Mouse (Mus musculus) thymus, postnatal 4 days (tissue): ENCODE results near the gene Rps15.
A peak's percentile ranks its signal among the peaks of the same experiment; 100 is the strongest.
"Not testable (repeated sequence)": the region's sequence is repeated elsewhere in the genome, so short reads cannot be mapped to it uniquely, and the experiment has no call there.

ENCODE experiments used
- DNase-seq: peaks from one replicate; pipeline ENCODE4 v3.0.0; 2021

Rps15 gene

DNA sequence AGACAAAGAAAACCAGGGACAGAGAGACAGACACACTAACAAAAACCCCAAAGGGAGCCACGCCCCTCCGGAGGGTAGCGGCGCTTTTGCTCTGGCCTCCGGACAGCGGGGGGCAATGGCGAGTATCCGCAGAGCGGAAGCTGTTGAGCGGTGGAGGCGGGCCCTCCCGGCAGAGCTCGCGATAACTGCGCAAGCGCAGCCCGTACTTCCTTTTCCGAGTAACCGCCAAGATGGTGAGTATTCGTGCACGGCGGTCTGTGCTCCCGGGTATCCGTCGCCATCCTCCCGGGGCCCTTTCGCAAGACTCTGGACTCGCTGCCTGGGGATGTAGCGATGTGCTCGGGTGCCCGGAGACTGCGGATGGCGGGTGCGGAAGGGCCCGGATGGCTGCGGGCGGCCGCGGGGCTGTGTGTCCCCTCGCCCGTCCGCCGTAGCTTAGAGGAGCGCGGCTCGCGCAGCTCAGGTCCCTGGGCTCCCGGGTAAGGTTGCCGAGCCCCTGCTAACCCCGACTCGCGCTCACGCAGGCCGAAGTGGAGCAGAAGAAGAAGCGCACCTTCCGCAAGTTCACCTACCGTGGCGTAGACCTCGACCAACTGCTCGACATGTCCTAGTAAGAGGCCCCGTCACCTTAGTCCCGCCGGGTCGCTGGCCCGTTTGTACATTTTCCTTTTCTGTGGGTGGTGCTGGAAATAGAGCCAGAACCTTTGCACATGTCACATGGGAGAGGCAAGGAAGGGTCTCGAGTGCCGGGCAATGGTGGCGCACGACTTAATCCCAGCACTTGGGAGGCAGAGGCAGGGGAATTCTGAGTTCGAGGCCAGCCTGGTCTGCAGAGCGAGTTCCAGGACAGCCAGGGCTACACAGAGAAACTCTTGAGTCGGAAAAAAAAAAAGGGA is at the start of gene Rps15:
TSS of gene Rps15 (plus strand) at position 203 of the 896 bp plus-strand sequence.
- peak; percentile 97 for DNase-seq

DNA sequence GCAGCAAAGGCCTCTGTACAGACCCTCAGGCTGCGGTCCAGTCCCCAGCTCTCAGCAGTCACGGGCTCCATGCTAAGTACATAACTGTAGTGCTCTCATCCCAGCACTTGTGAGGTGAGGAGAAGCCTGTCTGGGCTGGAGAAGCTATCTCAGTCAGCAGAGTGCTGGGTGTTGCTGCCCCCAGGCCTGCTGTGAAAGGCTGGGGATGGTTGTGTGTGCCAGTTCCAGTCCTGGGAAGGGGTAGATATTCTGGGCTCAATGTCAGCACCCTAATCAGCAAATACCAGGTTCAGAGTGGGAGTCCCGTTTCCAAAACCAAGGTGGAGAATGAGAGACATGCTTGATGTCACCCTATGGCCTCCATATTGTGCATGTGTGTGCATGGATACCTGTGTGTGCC is 49.6 kb upstream of the Rps15 start:
- DNase-seq, result no peak

DNA sequence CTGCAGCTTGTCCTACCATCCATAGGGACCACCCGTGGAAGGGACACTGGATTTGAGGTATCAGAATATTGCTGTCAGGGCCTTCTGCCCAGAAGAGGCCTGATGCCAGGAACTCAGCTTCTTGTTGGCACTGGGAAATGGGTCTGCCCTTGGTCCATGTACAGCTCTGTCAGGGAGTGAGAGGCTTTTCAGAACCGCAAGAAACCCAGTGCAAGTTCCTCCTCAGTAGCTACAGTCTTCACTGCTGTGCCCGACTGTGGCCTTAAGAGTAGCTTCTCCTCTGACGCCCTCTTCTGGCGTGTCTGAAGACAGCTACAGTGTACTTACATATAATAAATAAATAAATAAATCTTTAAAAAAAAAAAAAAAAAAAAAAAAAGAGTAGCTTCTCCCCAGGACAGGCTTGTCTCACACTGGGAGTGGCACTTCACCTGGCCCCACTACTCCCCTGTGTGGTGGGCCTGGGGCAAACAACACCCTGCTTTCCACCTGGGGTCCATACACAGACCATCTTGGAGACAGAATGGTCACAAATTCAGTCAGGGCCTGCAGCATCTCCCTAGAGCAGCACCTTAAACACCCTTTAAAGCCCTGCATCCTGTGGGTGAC is 47.4 kb upstream of the Rps15 start:
- peak; percentile 66 for DNase-seq

DNA sequence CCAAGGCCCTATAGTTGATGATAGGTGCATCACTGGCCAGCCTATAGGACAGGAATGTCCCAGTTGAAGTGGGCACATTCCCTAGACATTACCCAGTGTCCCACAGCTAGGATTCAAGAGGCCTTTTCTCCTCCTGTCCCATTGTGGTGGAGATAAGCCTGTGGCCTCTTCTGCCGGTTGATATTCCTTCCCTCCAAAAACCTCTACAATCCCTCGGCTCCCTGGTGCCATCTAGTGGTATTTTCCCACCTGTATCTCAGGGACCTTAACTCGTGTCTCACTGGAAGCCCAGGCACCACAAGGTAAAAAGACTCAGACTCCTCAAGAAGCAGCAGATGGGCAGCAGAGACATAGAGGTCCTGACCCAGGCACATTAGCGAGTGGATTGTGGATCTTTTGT is 46.7 kb upstream of the Rps15 start:
- peak; percentile 85 for DNase-seq

DNA sequence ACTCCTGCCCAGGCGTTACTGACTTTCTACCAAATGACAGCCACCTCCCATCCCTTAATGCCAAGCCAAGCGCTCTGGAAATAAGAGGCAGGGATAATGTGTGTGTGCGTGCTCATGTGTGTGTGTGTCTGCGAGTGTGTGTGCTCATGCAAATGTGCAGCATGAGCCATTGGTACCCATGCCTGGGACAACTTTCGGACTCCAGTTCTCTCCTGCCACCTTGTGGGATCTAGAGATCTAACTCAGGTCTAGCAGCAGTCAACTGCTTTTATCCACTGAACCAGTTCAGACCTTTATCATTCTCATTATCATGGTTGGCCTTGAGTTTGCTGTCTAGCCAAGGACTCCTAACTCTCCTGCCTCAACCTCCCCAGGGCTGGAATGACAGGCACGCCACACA is 44.4 kb upstream of the Rps15 start:
- DNase-seq, result no peak

DNA sequence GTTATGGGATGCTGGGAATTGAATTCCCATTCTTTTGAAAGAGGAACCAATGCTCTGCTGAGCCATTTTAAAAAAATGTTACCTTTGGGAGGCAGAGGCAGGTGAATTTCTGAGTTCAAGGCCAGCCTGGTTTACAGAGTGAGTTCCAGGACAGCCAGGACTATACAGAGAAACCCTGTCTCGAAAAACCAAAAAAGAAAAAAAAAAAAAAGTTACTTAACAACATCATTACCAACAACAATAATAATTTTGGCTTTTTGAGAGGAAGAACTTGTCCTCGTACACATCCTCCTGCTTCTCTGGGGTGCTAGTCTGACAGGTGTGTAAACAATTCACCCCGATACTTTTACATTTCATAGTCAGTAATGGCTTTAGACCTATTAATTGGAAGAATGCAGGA is 43.8 kb upstream of the Rps15 start:
- not testable (repeated sequence) for DNase-seq

DNA sequence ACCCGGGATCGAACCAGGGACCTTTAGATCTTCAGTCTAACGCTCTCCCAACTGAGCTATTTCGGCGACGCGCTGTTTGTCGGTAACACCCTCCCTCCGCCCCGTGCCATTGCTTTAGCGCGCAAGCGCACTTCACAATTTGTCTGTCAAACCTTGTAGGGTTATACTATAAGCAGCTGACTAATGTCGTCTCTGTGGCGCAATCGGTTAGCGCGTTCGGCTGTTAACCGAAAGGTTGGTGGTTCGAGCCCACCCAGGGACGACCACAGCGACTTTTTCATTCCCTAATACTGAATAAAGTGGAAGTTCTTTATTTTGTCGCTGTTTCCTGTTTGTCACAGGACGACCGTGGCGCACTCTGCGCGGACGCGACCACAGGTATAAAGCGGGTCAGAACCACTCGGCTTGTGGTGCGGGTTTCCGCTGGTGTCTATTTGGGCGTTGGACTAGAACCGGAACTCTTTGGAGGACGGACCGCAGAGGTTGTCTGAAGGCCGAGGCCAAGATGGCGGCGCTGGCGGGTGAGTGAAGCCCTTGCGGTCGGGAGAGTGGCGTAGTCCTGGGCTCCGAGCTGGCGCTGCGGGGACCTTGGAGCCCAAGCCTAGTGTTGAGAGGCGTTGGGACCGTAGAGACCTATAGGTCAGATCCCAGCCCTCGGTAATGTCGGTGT is 43.1 kb upstream of the Rps15 start, which contains the start of gene Ndufs7:
TSS of gene Ndufs7 (plus strand) at position 151 of the 670 bp plus-strand sequence.
- peak; percentile 92 for DNase-seq

DNA sequence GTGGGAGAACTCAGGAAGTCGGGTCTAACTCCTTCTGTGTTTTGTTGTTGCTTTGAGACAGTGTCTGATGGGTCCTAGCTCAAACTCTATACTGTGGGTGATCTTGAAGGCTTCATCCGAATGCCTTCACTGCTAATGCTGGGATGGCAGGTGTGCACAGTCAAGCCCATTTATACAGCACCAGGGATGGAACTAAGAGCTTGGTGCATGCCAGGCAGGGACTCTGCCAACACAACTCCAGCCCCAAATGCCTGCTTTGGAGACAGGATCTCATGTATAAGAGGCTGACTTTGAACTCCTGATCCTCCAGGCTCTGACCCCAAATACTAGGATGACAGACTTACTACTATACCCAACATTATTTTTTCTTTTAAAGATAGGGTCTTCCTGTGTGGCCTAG is 42.2 kb upstream of the Rps15 start:
- DNase-seq, result no peak

DNA sequence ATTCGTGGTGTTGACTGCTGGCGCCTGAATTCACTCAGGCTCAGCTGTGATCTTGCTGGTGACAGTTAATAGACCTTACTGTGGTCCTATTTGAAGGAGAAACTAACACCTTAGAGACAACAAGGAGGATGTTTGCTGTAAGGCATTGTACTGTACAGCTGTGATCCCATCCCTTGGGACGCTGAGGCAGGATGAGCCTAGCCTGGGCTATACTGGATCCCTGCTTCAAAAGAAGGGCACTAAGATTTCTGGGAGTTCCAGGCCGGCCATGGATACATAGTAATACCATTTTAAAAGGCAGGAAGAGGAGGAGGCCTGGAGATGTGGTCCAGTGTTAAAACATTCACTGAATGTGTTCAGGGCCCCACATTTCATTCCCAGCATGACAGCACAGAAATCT is 41.7 kb upstream of the Rps15 start:
- no peak for DNase-seq

DNA sequence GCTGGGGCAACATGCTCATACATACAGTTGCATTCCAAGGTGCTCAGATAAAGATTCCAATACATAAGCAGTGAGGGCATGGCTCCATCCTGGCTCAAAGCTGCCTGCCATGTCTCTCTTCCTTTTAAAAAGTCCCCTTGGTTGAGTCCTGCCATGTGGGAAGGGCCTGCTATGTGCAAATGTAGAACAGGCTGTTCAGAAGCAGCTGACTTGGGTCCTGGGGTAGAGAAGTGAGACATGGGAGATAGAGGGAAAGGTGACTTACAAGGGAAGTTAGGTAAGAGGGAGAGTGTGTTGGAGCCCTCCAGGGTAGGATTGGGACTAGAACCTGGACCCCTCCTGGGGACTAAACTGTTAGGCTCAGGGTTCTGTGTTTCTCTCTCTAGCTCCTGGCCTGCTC is 40.2 kb upstream of the Rps15 start:
- no peak for DNase-seq

DNA sequence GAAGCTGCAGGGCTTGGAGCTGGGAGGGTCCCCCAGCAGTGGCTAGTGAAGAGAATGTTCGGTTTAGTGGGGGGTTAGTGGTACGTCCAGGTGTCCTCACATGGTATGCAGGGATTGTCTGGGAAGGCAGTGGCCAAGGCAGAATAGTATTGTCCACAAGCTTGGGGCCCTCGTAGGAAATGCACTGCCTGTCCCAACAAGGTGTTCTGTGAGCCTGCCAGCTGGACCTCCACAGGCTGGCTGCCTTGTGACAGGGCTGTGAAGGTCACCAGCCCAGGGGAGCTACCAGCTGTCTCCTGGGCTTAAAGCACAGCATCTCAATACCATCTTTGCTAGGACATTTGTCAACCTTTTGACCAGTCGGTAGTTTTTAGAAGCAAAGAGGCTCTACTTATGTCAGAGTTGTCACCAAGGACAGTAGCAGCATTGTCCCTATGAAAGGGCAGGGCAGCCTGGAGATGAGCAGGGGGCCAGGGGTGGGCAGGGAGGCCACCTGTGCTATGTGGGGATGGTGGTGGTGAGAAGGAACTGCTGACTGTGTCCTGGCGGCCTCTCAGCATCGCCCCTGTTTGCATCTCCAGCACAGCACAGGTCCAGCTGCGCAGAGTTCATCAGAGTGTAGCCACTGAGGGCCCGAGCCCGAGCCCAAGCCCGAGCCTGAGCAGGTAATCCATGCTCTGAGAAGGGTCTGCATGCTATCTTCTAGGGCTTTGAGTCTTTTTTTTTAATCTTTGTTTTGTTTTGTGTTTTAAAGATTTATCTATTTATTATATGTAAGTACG is 39.6 kb upstream of the Rps15 start:
- DNase-seq, result no peak

DNA sequence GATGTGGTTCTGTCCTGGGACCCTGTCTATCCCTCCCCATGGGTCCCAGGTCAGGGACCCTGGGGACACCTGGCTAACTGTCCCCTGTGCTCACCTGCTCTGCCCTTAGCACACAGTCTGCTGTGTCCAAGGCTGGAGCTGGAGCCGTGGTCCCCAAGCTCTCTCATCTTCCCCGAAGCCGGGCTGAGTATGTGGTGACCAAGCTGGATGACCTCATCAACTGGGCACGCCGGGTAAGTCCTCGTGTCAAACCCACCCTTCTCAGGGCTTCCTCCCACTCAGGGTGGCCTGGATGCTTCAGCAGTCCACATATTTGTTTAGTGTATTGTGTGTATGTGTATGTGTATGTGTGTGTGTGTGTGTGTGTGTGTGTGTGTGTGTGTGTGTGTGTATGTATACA is 38.7 kb upstream of the Rps15 start:
- DNase-seq, result no peak

DNA sequence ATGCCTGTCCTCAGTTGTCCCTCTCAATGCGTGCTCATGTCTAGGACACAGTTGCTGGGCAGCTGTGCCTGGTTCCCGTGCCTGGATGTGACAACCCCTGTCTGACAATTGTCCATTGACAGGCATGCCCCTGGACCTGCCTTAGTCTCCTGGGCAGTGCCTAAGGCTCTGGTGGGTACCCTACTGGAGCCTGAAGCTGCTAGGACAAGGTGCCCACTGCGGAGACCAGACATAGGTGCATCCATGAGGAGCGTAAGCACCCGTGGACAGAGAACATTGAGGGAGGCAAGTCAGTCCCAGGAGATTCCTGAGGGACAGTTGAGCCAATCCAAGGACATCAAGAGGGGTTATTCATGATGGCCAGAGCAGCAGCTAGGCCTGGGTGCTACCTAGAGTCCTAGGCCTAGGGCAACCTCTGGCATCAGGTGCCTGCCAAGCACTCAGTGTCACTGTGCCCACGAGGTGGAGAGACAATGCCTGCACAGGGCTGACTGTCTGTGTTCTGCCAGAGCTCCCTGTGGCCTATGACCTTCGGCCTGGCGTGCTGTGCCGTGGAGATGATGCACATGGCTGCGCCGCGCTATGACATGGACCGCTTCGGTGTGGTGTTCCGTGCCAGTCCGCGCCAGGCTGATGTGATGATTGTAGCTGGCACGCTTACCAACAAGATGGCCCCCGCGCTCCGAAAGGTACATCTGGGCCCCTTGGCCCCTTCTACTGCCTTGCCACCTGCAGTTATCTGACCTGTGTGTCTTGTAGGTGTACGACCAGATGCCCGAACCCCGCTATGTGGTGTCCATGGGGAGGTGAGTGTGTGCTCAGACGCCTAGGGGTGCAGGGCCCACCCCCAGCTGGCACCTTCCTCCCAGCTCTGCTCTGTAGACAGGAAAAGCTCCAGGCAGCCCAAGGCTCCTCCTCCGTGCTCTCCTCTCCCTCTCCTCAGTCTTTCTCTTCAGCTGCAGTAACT is 37.6 kb upstream of the Rps15 start:
- no peak for DNase-seq

DNA sequence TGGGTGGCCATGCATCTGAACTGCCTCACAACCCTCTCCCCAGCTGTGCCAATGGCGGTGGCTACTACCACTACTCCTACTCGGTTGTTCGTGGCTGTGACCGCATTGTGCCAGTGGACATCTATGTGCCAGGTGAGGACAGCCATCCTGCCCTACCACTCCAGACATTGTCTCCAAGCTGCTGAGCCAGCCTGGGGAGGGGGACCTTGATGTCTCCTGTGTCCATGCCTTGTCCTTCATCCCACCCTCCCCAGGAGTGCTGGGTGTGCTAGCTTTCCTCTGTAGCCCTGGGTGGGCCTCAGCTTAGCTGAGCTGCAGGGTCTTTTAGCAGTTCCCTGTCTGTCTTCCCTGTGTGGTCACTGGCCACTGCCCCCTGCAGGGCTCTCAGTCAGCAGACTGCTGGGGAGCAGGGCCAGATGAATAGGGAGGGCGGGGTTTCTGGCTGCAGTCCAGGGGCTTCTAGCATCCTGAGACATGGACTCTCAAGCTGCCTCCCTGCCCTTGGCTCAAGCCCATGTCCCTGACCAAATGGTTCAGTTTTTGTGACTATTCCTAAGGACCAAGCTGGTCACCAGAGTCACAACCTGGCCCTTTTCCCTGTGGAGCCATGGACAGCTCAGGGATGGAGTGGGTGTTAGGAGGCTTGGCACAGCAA is 36.2 kb upstream of the Rps15 start:
- DNase-seq, result no peak

DNA sequence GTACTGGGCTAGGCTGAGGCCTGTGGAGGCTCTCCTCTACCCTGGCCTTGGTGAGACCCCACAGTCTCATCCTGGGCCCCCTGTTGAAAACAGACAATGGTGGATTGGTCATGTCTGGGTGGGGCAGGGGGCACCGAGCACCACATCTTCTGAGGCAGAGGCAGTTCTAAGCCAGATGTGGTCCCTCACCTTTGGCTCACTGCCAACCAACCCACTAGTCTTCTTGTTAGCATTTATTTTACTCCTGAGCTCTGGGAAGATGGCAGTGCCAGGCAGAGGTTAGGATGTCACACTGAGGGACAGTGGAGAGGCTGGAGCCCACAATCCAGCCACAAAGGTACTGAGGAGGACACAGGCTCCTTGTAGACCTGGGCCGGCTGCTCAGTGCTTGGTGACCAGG is 34.3 kb upstream of the Rps15 start:
- DNase-seq, result no peak

DNA sequence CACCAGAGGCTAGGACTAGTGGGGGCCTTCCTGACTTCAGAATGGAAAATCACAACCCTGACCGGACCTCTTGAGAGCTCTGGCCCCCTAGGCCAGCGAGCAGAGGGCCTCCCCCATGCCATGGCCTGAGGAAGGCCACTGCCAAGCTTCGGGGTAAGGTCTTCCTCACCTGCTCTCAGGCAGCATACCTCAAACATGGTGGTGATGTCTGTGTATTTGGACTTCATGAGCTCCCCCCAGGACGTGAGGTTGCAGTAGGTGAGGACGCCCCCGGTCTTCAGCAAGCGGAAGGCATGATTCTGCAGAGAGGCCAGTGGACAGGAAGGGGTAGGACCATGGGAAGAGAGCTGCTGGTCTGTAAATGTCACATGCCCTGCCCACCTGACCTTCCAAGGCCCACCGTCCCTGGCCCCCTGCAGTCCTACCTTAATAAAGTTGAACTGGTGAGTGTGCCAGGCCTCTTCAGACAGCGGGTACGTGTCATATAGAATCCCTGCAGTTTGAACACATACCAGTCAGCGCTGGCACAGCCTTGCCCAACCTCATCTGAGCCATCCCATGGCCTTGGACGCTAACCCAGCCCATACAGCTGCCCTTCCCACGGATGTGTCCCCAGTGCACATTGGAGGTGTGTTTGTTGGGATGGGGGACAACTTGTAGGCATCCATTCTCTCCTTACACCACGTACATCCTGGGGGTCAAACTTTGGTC is 33.3 kb upstream of the Rps15 start:
- DNase-seq, result no peak

DNA sequence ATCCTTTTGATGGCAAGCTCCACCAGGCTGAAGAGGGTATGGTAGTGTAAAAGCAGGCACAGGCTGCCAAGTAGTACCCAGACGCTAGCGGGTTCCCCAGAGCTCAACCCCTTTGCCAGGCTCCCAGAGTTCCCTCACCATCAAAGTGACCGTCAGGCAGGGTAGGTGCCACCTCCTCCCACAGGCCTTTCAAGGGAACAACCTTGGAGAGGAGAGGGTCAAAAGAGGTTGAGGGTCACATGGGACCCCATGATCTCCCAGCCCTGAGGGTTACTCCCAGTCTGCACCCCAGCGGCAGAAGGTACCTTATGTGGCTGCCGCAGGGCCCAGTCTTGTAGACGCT is 32.8 kb upstream of the Rps15 start:
- DNase-seq, result no peak

DNA sequence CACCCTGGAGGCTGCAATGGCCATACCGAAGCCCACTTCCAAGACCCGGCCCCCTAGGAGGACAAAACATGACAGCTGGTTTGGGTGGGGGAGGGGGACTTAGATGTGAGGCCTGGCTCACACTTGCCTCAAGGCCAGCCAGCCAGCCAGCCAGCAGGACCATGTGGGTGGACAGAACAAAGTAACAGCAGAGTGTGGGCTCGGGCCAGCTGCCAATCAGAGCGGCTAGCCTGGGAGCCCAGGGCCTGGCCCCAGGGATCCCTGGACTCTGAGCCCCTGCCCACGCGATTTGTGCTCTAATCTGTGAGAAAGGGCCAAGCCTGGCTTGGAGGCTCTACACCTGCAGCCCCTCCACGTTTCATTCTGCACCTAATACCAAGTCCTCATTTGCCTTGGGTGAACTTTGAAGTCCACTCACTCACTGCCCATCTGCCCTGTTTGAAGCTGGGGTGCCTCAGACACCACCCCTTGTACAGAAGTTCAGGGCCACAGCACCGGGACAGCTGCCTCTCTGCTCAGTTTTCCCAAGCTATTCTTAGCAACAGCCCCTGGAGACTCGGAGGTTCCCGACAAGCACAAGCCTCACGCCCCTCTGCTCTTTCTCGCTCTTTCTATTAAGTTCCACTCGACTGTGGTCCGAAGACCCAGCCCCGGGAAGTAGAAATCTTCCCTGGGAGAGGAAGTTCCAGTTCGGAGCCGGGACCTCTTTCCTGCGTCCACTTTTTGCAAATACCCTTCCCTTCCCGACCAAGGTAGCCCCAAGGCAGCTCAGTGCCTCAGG is 32.2 kb upstream of the Rps15 start:
- DNase-seq, result no peak

DNA sequence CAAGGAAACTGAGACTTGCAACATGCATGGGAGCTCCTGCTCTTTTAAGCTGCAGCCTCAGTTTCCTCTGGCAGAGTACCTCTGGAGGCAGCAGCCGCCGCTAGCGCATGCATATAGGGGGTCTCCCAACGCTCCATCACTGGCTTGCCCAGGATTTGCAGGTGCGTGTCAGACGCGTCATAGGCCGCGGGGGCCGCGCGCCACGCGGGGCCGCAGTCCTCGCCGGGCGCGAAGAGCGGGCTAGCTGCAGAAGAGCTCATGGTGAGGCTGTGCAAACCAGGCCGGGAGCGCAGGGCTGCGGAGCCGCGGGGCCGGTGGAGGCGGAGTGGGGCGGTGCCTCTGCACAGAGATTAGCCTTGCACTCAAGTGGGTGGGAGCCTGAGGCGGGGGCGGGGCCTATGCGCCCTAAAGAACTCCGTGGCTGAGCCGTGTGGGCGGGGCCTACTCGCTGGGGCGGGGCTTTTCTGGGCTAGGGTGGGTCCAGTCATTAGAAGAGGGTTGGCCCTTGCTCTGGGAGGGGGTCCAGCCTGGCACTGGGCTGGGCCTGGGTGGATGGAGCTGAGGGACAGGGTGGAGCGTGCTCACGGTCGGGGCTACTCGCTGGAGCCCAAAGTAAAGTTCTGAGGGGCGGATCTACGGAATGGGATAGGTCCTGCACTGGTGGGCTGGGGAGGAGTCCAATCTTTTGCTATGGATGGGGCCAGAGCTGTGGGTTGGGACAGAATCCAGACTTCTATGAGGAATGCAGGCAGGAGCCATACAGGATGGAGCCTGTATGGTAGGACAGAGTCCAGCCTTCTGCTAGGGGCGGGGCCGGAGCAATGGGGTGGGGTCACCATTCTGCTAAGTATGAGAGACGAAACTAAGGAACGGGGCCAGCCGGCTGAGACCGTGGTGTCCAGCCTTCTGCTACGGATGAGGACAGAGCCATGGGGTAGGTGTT is 31.3 kb upstream of the Rps15 start, which contains the start of the genes Gamt and Dazap1:
TSS of gene Gamt (minus strand) at position 371 of the 943 bp plus-strand sequence.
TSS of gene Dazap1 (plus strand) at position 845 of the 943 bp plus-strand sequence.
- peak; percentile 96 for DNase-seq
